Mouse (Mus musculus): ENCODE measurements around the gene Cd33. TPM values are rescaled to one million over a fixed set of nuclear protein-coding genes. Genes with fewer than 3 reads are reported as not detected.

Gene Cd33
- polyA plus RNA-seq (2017; shearing (Covaris generic)), result 0.29 TPM

DNA sequence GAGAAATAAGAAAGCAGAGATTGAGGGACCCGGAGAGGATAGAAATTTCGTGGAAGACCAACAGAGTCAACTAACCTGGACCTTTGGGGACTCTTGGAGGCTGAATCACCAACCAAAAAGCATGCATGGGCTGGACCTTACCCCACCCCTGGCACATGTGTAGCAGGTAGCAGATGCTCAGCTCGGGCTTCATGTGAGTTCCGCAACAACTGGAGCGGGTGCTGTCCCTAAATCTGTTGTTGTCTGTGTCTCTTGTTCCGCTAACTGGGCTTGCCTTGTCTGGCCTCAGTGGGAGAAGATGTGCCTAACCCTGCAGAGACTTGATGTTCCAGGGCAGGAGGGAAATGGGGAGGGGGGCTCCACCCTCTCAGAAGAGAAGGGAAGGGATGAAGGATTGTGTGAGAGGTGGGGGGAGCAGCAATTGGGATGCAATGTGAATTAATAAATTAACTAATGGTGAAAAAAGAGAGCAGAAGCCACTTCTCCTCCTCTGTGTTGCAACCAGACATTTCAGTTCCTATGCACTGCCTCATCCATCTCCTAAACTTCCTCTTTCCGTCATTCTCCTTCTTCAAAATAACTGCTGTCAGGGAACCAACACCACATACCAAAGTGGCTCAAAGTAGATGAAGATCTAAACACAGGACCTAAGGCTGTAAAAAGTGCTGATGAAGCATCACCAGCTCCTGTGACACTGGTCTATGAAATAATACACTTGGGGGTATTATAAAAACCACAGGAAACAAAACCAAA lies at the start of gene Cd33:
Gene Cd33, minus strand, starts transcription at position 204 of the 753 bp plus-strand sequence.

DNA sequence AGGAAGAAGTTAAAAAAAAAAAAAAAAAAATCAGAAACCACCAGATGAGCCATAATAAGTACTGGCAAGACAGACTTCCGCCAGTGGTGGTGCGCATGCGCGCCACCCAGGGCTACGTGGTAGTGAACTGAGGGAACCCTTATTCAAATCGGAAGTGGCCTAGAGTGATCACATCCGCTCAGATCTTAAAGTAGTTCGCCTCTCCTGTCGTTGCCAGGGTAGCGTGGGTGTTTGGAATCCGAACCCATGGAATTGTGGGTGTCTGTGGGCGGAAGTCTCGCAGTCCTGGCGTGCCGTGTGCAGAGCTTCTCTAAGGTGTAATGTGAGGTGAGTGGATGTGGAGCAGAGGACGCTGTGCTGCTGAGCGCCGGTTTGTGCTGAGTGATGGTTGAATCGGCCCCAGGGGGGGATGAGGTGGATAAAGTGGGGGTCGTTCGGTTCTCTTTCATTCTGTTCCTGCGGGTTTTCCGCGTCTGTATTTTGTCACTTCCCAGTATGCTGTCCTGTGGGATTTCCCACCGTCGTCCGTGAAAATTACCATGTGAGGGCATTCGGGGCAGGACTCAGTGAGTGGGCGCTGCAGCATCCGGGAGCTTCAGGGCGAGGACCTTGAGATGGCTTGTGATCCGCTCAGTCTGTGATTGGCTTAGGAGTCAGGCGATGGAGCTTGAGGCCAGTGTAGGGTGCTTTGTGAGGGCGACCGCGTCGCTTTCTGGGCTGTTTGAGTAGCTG lies 35.4 kb upstream of the Cd33 start, which contains the start of gene Zfp719:
Gene Zfp719, plus strand, starts transcription at position 171 of the 732 bp plus-strand sequence.

DNA sequence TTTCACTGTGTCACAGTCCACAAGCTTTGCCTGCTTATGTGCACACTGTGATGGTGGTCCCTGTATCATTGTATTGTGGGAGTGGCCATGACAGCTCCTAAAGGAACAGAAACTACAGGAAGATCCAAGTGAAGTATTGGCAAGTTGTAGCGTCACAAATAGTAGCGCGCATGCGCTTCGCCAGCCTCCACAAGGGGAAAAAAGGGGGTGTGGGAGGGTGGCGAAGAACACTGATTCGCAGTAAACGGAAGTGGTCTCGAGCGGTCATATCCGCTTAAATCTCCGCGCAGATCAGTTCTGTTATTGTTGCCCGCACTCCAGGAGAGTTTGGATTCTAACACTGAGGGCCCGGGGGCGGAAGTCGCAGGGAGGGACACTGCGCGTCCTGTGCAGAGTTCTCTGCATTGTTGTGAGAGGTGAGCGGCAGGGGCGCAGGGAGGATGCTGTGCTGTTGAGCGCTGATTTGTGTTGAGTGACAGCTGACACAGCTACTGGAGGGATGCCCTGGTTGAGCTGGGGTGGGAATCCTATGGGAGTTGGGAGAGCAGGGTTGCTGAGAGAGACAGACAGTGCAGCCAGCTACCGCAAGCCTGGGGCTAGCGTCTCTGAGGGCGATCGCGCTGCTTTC lies 17.9 kb upstream of the Cd33 start, which contains the start of gene Zfp658:
Gene Zfp658, plus strand, starts transcription at position 251 of the 628 bp plus-strand sequence.

DNA sequence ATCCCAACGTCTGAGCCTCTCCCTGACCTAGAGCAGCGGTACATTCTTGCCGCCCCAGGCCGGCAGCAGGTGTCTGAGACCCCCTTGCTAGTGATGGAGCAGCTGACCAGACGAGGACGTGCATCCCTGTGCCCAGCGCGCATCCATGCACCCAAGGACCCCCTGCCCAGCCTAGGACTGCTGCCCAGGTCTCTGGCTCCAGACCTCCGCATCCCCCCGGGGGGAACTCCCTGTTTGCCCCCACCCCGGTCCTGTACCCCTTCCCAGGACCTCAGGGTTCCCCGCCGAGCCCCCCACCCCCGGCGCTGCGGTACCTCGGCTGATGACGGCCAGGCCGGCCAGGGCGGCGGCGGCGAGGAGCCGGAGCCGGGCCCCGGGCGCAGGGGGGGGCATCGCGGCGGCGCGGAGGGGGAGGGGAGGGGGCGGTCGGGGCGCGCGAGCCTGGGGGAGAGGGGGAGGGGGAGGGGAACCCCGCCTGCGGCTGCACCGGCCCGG lies 54.5 kb downstream of the Cd33 start, which contains the start of gene Iglon5:
Gene Iglon5, minus strand, starts transcription at position 445 of the 495 bp plus-strand sequence.

Other genes with a start within 250 kb of the Cd33 start
- gene Zfp715, start 231.1 kb downstream of the Cd33 start, polyA plus RNA-seq (2017; shearing (Covaris generic)), result 24.8 TPM
- gene Siglecf, start 193.1 kb downstream of the Cd33 start, polyA plus RNA-seq (2017; shearing (Covaris generic)), result not detected
- 0.31 TPM for gene Siglecg, start 136.2 kb downstream of the Cd33 start, polyA plus RNA-seq (2017; shearing (Covaris generic))
- not detected for gene Lim2, start 116.8 kb downstream of the Cd33 start, polyA plus RNA-seq (2017; shearing (Covaris generic))
- 186 TPM for gene Nkg7, start 107.4 kb downstream of the Cd33 start, polyA plus RNA-seq (2017; shearing (Covaris generic))
- not detected for gene Cldnd2, start 103.6 kb downstream of the Cd33 start, polyA plus RNA-seq (2017; shearing (Covaris generic))
- gene Etfb, start 100.3 kb downstream of the Cd33 start, polyA plus RNA-seq (2017; shearing (Covaris generic)), result 153 TPM
- gene Gm45233, start 100.3 kb downstream of the Cd33 start, polyA plus RNA-seq (2017; shearing (Covaris generic)), result not detected
- gene Vsig10l, start 81.3 kb downstream of the Cd33 start, polyA plus RNA-seq (2017; shearing (Covaris generic)), result 3.5 TPM
- not detected for gene Iglon5, start 54.4 kb downstream of the Cd33 start, polyA plus RNA-seq (2017; shearing (Covaris generic))
- not detected for gene 4931406B18Rik, start 38.5 kb downstream of the Cd33 start, polyA plus RNA-seq (2017; shearing (Covaris generic))
- 5.5 TPM for gene Zfp658, start 17.8 kb upstream of the Cd33 start, polyA plus RNA-seq (2017; shearing (Covaris generic))
- 13.9 TPM for gene Zfp719, start 35.2 kb upstream of the Cd33 start, polyA plus RNA-seq (2017; shearing (Covaris generic))
- not detected for gene Zfp819, start 62.7 kb upstream of the Cd33 start, polyA plus RNA-seq (2017; shearing (Covaris generic))
- not detected for gene Ceacam18, start 90.3 kb upstream of the Cd33 start, polyA plus RNA-seq (2017; shearing (Covaris generic))
- gene Siglece, start 115.7 kb upstream of the Cd33 start, polyA plus RNA-seq (2017; shearing (Covaris generic)), result 1.4 TPM
- 3.6 TPM for gene Ctu1, start 127.6 kb upstream of the Cd33 start, polyA plus RNA-seq (2017; shearing (Covaris generic))
- gene Klk14, start 146.0 kb upstream of the Cd33 start, polyA plus RNA-seq (2017; shearing (Covaris generic)), result not detected
- gene Klk13, start 168.1 kb upstream of the Cd33 start, polyA plus RNA-seq (2017; shearing (Covaris generic)), result not detected
- gene Klk12, start 224.5 kb upstream of the Cd33 start, polyA plus RNA-seq (2017; shearing (Covaris generic)), result not detected
- 0.38 TPM for gene Klk11, start 230.2 kb upstream of the Cd33 start, polyA plus RNA-seq (2017; shearing (Covaris generic))
- not detected for gene Klk10, start 236.6 kb upstream of the Cd33 start, polyA plus RNA-seq (2017; shearing (Covaris generic))
- gene Klk9, start 247.5 kb upstream of the Cd33 start, polyA plus RNA-seq (2017; shearing (Covaris generic)), result 0.43 TPM

Data from activated CD4-positive, CD25-positive, alpha-beta regulatory T cell, adult 9 weeks (primary cell).